Mouse (Mus musculus) liver, postnatal 0 days (tissue): ENCODE measurements around the gene Sytl1. TPM values are rescaled to one million over a fixed set of nuclear protein-coding genes. Genes with fewer than 3 reads are reported as not detected.
A peak's percentile ranks its signal among the peaks of the same experiment; 100 is the strongest.

Experiments
- ATAC-seq: fragments of 200-750 bp; cut with Nextera tagmentation; 2 replicates; pipeline ENCODE4 v1.8.0; 2017; ENCODE audit warnings: mild to moderate bottlenecking, moderate library complexity
- DNase-seq: peaks from one replicate; pipeline ENCODE4 v3.0.0-alpha.2; 2016
- H3K27ac ChIP-seq: fragments of 300-500 bp; sonication (generic); 2 replicates; pipeline ENCODE4 v1.5.1; 2014; ENCODE audit warnings: antibody characterized with exemption, moderate library complexity, mild to moderate bottlenecking, low read depth
- H3K27me3 ChIP-seq: fragments of 300-500 bp; sonication (generic); 2 replicates; pipeline ENCODE4 v1.6.1; 2014; ENCODE audit warnings: low read length, control low read depth, mixed read lengths; ENCODE audit not compliant: insufficient read depth
- H3K36me3 ChIP-seq: fragments of 300-500 bp; sonication (generic); replicated peaks from 2 replicates; pipeline ENCODE4 v1.6.1; 2014; ENCODE audit warnings: mild to moderate bottlenecking, control low read depth, low read length, moderate library complexity, mixed read lengths; ENCODE audit not compliant: insufficient read depth
- H3K4me1 ChIP-seq: fragments of 300-500 bp; sonication (generic); 2 replicates; pipeline ENCODE4 v1.6.1; 2014; ENCODE audit warnings: antibody characterized with exemption, mild to moderate bottlenecking, control low read depth; ENCODE audit not compliant: insufficient read depth
- H3K4me2 ChIP-seq: fragments of 300-500 bp; sonication (generic); 2 replicates; pipeline ENCODE4 v1.6.1; 2014; ENCODE audit warnings: low read depth, mild to moderate bottlenecking, low read length, moderate library complexity, mixed read lengths
- H3K4me3 ChIP-seq: fragments of 300-500 bp; sonication (generic); 2 replicates; pipeline ENCODE4 v1.5.1; 2014; ENCODE audit warnings: low read depth, low read length
- H3K9ac ChIP-seq: fragments of 300-500 bp; sonication (generic); replicated peaks from 2 replicates; pipeline ENCODE4 v1.6.1; 2014; ENCODE audit warnings: mild to moderate bottlenecking, moderate library complexity
- H3K9me3 ChIP-seq: fragments of 300-500 bp; sonication (generic); 2 replicates; pipeline ENCODE4 v1.6.1; 2016; ENCODE audit warnings: mild to moderate bottlenecking, control low read depth, low read length, mixed read lengths
- CTCF ChIP-seq: sonication (generic); IDR thresholded peaks from 2 replicates; pipeline ENCODE4 v1.5.1; 2016; ENCODE audit warnings: antibody characterized with exemption, low read depth
- EP300 ChIP-seq: IDR thresholded peaks from 2 replicates; pipeline ENCODE4 v1.6.1; 2016; ENCODE audit warnings: antibody characterized with exemption, low read depth, mild to moderate bottlenecking
- WGBS: fragments of 180-500 bp; shearing (Covaris S2); extraction: QIAGEN DNeasy Blood & Tissue Kit; methylation state at CpG from one replicate; pipeline ENCODE4 v1.1.7; 2014; ENCODE audit not compliant: insufficient replicate concordance; 5-methylcytosine and 5-hydroxymethylcytosine counted together
- polyA plus RNA-seq: library from polyadenylated mRNA; unstranded; fragments of >200 nt; fragmentation: Nextera tagmentation; extraction: Ambion mirVana; gene quantifications from 2 replicates; pipeline ENCODE4 v1.2.1, GENCODE M21; 2015

Gene Sytl1
- polyA plus RNA-seq, 1 experiment from 2014 or later: 1.3 TPM

DNA sequence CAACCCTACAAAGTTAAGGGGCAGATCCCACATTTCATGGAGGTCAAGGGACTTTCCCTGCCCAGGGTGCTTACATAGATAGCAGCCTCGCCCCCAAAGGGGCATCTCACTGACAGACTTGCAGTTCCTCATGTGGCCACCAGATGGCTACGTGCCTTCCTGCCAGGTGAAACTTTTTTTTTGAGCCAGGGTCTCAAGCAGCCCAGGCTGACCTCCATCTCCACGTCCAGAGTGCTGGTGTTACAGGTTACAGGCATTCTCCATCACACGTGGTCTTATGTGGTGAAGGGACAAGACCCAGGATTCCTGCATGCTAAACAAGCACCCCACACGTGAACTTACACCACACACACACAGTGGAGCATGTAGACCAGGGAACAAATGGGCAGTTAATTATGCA, 45.3 kb downstream of the Sytl1 start:
- Histone ChIP-seq H3K27me3 (peaks cover 33% of the 10 kb centered on the region), H3K9ac (no peak overlapping the region), H3K4me3 (no peak overlapping the region), H3K4me1 (peaks cover 8% of the 10 kb centered on the region), H3K27ac (no peak overlapping the region), H3K36me3 (no peaks in the 10 kb centered on the region), H3K9me3 (no peaks in the 10 kb centered on the region), H3K4me2 (no peak overlapping the region)
- TF ChIP-seq EP300: no peak
- peak; percentile 96 for TF ChIP-seq CTCF
- peak; percentile 68 for DNase-seq
- no peak for ATAC-seq
- WGBS: 5% methylated on average over 5 of the region's 5 CpGs

DNA sequence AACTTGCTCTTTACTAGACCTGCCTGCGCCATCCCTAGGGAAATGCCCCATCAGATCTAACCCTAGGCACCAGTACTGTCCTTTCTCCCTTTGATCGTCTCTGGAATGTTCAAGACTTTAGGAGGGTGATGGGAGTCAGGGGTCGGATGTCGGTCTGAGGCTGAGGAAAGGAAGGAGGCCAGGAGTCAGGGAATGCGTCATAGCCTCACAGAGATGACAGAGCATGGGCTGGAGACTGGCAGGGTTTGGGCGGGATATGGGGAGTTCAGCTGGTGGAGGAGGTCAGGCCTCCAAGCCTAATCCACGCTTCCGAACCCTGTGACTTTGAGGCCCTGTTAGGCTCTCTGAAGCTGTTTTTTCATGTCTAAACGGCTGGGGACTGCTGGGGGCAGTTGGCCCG, 49.3 kb downstream of the Sytl1 start:
- DNase-seq (no peak), ATAC-seq (no peak)
- TF ChIP-seq CTCF (no peak), EP300 (no peak)
- Histone ChIP-seq H3K4me1 (peaks cover 17% of the 10 kb centered on the region), H3K27me3 (peaks cover 47% of the 10 kb centered on the region), H3K4me2 (no peak overlapping the region), H3K36me3 (no peaks in the 10 kb centered on the region), H3K9me3 (no peaks in the 10 kb centered on the region), H3K9ac (no peak overlapping the region), H3K27ac (no peak overlapping the region), H3K4me3 (no peak overlapping the region)
- 41% methylated on average over 8 of the region's 10 CpGs for WGBS

DNA sequence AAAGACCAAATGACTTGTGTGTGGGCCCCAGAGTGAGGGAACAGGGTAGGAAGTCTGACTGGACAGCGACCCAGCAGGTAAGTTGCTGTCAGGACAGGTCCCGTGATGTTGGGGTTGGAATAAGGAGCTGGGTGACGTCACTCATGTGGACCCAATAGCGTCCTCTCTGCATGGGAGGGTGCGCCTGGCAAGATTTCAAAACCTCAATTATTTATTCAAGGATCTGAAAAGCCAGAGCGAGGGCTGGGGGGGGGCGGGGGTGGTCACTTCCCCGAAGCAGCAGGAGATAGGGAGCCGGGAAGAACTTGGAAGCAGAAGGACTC, 49.7 kb downstream of the Sytl1 start:
- H3K9me3 ChIP-seq: no peaks in the 10 kb centered on the region
- H3K36me3 ChIP-seq: no peaks in the 10 kb centered on the region
- TF ChIP-seq EP300: no peak
- TF ChIP-seq CTCF: no peak
- H3K9ac ChIP-seq: no peak overlapping the region
- peak; percentile 29 for ATAC-seq
- DNase-seq: no peak
- peak overlapping the region; percentile 96 for H3K4me2 ChIP-seq
- H3K27me3 ChIP-seq: peaks cover 47% of the 10 kb centered on the region
- 8% methylated on average over 8 of the region's 9 CpGs for WGBS
- H3K27ac ChIP-seq: no peak overlapping the region
- peak overlapping the region; percentile 61; the same call in 1 of the 2 replicates for H3K4me3 ChIP-seq
- peaks cover 17% of the 10 kb centered on the region for H3K4me1 ChIP-seq

DNA sequence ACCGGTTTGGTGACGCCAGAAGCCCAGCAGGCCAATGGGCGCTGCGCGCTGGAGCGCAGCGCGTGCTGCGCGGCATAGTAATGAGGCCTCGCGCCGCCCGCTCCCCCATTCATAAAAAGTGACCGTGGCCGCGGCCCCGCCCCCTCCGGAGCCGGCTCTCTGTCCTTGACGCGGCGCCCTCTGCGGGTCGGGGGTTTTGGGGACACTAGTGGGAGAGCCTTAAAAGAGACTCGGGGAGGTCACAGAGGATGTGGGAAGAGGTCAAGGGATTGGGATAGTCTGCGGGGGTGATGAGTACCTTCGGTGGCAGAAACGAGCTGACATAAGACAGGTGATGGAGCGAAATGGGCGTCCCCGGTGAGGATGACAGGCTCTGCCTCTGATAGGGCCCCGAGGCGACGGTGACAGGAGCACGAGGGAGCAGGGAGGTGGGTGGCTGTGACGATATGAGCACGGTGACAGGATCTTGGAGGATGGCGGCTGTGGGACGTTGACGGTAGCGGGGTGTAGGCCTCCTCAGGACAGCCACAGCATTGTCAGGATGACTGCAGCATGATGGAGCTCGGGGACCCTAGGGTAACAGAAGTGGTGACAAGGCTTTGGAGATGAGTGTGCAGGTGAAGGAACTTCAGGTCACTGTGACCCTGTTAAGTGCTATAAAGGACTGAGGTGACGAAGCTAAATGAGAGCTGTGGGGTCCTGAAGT, 50.2 kb downstream of the Sytl1 start:
- 3% methylated on average over 40 of the region's 44 CpGs for WGBS
- peak; percentile 32; the same call in 1 of the 2 replicates for TF ChIP-seq CTCF
- TF ChIP-seq EP300: no peak
- DNase-seq: peak; percentile 81

DNA sequence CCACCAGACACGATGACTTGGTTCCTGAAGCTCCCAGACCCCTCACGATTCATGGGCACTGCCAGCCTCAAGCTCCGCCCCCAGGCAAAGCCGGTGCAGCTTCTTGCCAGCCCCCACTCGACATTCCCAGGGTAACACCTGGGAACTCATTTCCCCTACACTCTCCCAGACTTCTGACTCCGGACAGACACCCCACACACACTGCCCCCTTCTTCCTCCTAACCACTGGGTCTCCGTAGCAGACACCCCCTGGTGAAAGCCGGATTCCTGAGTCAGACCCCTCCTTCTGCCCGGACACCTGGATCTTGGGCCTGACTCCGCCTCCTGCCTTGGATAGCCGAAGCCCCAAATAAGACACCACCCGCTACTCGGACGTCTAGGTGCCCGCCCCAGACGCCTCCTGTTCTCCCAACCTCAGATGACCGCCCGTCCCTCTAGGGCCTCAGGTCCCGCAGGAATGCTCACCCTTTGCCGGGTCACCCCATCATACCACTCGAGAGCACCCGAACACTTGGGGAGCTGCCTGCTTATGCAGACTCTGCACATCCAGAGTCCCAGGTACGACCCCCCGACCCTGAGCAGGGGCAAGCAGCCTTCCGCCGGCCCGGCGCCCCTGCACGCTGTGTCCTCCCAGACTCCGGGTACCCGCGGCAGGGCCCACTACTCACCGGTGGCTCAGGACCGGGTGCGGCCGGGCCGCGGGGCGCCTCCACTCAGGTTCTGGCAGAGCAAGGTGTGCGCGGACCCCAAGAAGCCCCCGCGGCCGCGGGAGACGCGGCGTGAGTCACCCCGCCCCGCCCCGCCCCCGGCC, 51.0 kb downstream of the Sytl1 start, which contains the start of the genes Cd164l2 and Gpr3:
TSS of gene Cd164l2 (plus strand) at position 381 of the 811 bp plus-strand sequence.
TSS of gene Gpr3 (minus strand) at position 786 of the 811 bp plus-strand sequence.
- peak; percentile 12; the same call in 1 of the 2 replicates for ATAC-seq

More for the DNA sequence above, 50.2 kb downstream of the Sytl1 start:
- Histone ChIP-seq H3K4me1 (peaks cover 17% of the 10 kb centered on the region), H3K9me3 (no peaks in the 10 kb centered on the region), H3K27me3 (peaks cover 47% of the 10 kb centered on the region), H3K36me3 (no peaks in the 10 kb centered on the region), H3K9ac (0 out of 2 replicates have a peak overlapping the region, but pooled peaks have one; percentile 46), H3K4me2 (peak overlapping the region; percentile 96), H3K4me3 (peak overlapping the region; percentile 61), H3K27ac (no peak overlapping the region)
- peak; percentile 84 for ATAC-seq

DNA sequence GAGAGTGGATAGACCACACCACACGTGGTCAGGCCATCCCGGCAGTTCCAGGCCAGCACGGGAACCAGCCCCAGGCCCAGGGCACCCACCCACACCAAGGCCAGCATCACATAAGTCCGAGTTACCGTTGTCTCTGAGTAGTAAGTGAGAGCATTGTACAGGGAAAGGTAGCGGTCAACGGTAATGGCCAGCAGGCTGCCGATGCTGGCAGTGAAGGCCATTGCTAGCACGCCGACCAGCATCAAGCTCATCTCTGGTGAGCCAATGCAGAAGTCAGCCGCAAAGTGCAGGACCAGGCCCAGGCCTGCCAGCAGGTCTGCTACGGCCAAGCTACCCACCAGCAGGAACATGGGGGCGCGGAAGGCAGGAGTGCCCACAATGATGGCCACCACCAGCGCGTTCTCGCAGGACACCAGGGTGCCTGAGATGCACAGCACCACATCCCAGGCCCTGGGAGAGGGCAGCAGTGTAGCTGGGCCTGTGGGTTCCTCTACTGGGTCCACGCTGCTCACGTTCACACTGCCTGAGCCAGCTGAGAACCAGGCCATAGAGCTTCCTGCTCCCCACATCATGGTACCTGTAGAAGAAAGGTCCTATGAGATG, 52.0 kb downstream of the Sytl1 start:
- H3K4me1 ChIP-seq: peaks cover 17% of the 10 kb centered on the region
- peaks cover 47% of the 10 kb centered on the region for H3K27me3 ChIP-seq
- no peak overlapping the region for H3K27ac ChIP-seq
- H3K4me3 ChIP-seq: no peak overlapping the region
- WGBS: 92% methylated on average over 19 of the region's 19 CpGs
- no peak for TF ChIP-seq EP300
- TF ChIP-seq CTCF: no peak
- ATAC-seq: no peak
- no peak for DNase-seq
- H3K9me3 ChIP-seq: no peaks in the 10 kb centered on the region
- no peaks in the 10 kb centered on the region for H3K36me3 ChIP-seq
- no peak overlapping the region for H3K4me2 ChIP-seq
- H3K9ac ChIP-seq: no peak overlapping the region

More for the DNA sequence above, 51.0 kb downstream of the Sytl1 start, which contains the start of the genes Cd164l2 and Gpr3:
- TF ChIP-seq CTCF (no peak), EP300 (no peak)
- Histone ChIP-seq H3K9ac (peak within 1 kb of the TSS; percentile 46; the same call in 1 of the 2 replicates), H3K4me2 (peak within 1 kb of the TSS; percentile 96), H3K36me3 (no peaks in the 10 kb centered on the region), H3K27ac (no peak within 1 kb of the TSS), H3K4me1 (peaks cover 17% of the 10 kb centered on the region), H3K4me3 (peak within 1 kb of the TSS; percentile 61), H3K9me3 (no peaks in the 10 kb centered on the region), H3K27me3 (peaks cover 47% of the 10 kb centered on the region)
- WGBS: 4% methylated on average over 48 of the region's 52 CpGs
- no peak for DNase-seq
